Mouse (Mus musculus) brown adipose tissue, adult 24 weeks (tissue): ENCODE measurements around the gene Nfia. TPM values are rescaled to one million over a fixed set of nuclear protein-coding genes. Genes with fewer than 3 reads are reported as not detected.

Experiments used
- H3K27ac ChIP-seq: fragments of 200-500 bp; replicated peaks from 2 replicates; pipeline ENCODE4 v1.5.1; 2012; ENCODE audit warnings: low read depth, mild to moderate bottlenecking, low read length
- H3K4me1 ChIP-seq: fragments of 200-500 bp; 2 replicates; pipeline ENCODE4 v1.6.1; 2012; ENCODE audit warnings: low read length, mixed read lengths; ENCODE audit not compliant: control insufficient read depth, insufficient read depth, insufficient read length
- H3K4me3 ChIP-seq: fragments of 200-500 bp; 2 replicates; pipeline ENCODE4 v1.5.1; 2012; ENCODE audit warnings: low read depth, mild to moderate bottlenecking, low read length, moderate library complexity; ENCODE audit not compliant: insufficient read depth
- polyA plus RNA-seq: library from polyadenylated mRNA; stranded (reverse); fragments of >200 nt; gene quantifications from 2 replicates; pipeline ENCODE4 v1.2.4, GENCODE M21; 2012; ENCODE audit not compliant: missing spikeins, insufficient read depth, insufficient read length

The Nfia gene
- polyA plus RNA-seq, 1 experiment = 74.8 TPM

DNA sequence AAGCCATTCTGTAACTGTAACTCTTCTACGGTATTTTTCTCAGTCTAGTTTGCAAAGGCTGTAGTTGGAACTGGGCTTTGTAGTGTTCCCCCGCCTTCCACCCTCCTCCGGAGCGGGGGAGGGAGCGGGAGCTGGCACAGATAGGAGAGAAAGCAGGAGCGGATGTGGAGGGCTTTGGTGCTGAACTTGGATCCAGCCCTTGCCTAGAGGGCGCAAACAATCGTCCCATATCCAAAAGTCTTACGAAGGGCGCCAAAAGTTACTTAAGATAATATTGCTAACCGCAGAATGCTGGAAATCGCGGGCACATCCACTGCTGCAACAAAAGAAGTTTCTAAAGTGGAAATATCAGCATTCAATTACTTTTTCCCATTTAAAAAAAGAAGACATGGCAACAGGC, 2.5 kb downstream of the Nfia start:
- Histone ChIP-seq H3K27ac (peak overlapping the region; percentile 0; the same call in 1 of the 2 replicates), H3K4me1 (no peaks in the 10 kb centered on the region), H3K4me3 (peak overlapping the region; percentile 43)

DNA sequence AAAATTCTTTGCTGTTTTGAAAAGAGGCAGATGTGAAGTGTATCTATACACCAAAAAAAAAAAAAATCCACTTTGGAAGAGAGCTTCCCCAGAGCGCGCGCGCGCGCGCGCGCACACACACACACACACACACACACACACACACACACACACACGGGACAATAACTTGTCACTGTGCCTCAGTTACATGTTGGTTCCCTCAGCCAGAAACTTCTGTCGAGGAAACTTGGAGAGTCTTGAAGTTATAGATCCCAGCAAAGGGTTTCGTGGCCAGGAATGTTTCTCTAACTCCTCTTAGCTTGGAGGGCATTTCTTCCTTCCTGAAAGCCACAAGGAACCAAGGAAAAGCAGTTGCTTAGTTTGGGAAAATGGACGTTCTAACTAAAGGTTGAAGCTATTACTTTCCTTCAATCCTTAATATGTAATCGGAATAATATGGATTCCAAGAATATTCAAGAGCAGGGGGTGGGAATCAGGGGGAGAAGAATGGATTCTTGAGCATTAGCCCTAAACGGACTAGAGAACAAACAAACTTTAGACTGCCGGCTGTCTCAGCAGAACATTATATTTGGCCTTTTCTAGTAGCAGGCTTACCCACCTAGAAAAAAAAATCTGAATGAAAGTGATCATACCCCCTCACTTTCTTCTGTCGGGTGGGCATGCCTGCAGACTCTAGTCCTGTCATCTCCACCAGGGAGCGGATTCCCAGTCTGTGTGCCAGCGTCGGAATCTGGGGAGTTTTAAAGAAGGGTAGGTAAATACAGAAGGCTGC, 3.1 kb downstream of the Nfia start:
- H3K4me1 ChIP-seq = no peaks in the 10 kb centered on the region
- H3K4me3 ChIP-seq = peak overlapping the region; percentile 43
- peak overlapping the region; percentile 20 for H3K27ac ChIP-seq

DNA sequence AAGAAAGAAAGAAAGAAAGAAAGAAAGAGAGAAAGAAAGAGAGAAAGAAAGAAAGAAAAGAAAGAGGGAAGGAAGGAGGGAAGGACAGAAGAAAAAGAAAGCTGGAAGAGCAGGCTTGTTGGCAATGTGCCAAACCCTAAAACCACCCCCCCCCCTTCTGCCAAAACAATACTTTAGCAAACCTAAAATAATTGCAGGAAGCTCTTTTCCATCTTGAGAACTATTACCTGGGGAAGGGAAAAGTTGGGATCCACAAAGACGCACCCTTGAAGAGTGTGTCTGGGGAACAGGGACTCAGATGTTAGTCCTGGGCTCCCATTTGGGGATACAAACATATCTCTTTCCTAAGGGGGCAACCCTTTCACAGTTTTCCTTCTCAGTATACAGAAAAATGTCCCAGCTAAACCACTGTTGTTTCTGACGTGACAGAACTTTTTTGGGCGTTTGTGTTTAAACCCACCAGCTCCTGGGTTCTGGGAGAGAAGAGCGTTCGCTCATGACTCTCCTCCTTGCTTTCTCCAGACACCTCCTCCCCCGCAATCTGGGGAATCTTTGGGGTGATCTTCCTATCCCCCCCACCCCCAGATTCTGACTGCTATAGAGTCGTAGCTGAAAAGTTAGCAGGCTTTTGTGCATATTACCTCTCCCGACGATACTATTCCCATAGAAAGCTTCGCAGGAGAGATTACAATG, 4.0 kb downstream of the Nfia start:
- Histone ChIP-seq H3K4me1 (no peaks in the 10 kb centered on the region), H3K27ac (peak overlapping the region; percentile 77), H3K4me3 (peak overlapping the region; percentile 86)

DNA sequence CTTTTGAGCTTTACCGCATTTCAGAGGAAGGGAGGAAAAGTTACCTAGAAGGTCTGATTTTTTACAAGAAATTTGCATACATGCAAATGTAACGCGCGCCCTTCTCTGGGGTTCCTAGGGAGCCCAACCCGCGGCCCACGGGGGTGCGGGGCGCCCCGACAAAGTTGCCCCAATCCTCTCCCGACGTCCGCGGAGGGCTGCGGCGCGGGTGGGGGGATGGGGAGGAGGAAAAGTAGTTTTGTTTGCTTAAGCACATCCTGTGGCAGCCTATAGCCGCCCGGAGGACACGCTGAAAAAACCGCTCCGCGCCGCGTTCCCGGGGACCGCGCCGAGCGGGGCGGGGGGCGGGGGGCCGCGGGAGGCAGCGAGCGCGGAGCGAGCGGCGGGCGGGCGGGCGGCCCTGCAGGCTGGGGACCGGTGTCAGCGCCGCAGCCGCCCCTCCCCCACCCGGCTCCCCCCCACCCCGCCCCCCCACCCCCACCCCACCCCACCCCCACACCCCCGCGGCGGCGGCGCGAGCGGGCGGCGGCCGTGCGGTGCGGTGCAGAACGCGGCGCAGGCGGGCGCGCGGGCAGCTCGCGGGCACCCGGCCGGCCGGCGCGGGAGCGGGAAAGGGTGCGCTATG, 4.7 kb downstream of the Nfia start:
- Histone ChIP-seq H3K27ac (peak overlapping the region; percentile 83), H3K4me3 (peak overlapping the region; percentile 99), H3K4me1 (peaks cover 2% of the 10 kb centered on the region; the same call in 1 of the 2 replicates)

DNA sequence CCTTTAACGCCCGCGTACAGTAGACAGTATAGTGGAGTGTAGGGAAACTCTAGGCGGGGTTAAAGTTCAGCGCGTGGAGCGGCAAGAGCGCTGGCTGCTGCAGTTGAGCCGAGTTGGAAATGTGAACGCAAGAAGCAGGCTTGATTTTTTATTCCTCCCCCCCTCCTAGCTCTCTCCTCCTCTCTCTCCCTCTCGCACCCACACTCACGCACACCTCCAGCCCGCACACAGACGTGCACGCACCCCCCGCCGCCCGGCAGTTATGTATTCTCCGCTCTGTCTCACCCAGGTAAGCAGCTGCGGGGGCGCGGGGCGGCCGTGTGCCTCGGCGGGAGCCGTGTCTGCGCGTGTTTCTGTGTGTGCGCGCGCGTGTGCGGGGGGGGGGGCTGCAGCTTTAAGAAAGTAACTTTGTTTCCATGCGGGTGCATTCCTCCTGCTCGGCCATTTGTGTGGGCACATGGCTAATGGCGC, 5.2 kb downstream of the Nfia start, which contains the start of gene E130114P18Rik:
E130114P18Rik (minus strand) TSS at position 373 of the 471 bp plus-strand sequence.
- H3K27ac ChIP-seq = peak within 1 kb of the TSS; percentile 83
- peak within 1 kb of the TSS; percentile 99 for H3K4me3 ChIP-seq
- peaks cover 2% of the 10 kb centered on the region; the same call in 1 of the 2 replicates for H3K4me1 ChIP-seq

DNA sequence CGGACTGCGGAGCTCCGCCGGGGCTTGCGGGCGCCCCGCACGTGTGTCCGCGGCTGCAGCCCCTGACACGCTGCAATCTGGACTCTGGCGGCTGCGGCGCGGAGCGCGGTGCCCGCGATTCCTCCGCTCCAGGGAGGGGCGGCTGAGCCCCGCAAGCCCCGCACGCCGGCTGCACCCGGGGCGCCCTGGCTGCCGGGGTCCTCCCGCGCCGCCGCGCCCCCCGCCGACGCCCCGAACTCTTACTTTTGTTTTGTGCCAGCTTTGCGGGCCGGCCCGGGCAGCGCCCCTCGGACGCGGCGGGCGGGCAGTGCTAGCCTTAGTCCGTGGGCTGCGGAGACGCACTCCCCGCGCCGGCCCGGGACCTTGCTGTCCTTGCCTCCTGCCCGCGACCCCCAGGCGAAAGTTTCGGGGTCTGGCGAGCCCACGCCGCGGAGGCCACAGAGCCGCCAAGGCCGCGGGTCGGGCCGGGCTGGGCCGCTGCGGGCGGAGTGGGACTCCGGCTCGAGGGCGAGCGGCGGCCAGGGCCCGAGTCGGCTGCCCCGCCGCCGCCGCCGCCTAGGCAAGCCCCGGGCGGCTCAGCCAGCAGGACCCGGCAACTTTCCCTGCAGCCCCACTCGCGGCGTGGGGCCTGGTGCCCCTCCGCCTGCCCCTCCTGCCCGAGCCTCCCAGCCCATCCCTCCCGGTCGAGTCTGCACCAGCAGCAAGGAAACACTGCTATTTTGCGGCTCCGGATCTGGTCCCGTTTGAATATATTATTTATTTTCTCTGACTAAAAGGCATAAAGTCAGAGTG, 5.9 kb downstream of the Nfia start:
- H3K4me1 ChIP-seq = peaks cover 8% of the 10 kb centered on the region
- H3K27ac ChIP-seq = peak overlapping the region; percentile 83
- peak overlapping the region; percentile 99 for H3K4me3 ChIP-seq

DNA sequence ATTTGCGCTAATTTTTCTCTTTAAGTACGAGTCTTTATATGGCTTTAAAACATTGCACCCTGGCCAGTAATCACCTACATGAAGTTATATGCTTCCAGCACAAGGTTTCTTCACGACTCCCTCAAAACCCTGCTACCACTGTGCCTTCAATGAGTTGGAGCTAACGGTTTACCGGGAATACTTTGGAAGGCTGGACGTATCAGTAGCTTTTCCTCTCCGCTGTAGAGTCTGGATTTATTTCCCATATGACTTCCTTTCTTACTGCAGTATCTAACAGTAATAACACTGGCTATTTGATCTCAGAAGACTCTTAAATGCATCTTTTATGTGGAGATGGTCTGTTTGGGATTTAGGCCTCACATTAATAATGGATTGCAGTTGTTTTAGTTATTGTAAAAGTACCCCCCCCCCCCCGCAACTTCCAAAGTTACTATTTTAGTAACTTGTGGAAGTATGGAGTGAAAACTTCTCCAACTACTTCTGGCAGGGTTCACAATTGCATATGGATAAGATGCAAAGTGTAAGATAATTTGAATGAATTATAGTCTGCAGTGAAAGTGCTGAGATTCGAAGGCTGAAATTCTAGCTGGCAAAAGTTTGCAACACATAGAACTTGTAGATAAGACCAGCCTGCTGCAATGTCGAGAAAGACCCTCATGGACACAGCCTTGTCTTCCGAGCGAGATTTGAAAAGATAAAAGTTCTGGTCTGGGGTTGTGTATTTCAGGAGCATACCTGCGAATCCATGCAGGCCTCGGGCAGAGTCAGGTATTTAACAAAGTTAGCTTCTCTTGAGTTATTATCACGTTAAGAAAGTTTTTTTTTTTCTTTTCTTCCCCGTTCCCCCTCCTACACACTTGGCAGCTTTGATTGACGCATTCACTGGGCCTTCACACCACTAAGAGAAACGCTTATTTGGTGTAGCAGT, 6.7 kb downstream of the Nfia start:
- Histone ChIP-seq H3K27ac (peak overlapping the region; percentile 89), H3K4me1 (peaks cover 10% of the 10 kb centered on the region), H3K4me3 (peak overlapping the region; percentile 99)

DNA sequence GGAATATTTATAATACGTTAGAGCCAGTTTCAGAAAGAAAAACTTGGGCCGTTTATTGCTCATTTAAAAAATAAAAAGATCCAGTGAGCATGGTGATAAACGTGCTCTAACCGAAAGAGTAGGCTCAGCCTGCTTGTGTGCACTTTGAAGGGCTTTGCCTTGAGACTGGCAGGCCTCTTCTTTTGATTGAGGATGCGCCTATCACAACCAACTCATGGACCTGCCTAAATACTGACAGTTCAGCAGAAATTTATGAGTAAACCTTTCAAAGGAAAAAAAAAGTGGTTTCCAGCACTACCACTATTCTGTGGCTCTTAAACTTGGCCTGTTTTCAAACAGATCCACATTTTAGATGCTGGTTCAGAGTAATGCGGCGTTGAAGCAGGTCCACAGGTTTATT, 7.5 kb downstream of the Nfia start:
- peak overlapping the region; percentile 79 for H3K27ac ChIP-seq
- H3K4me3 ChIP-seq = peak overlapping the region; percentile 49
- peaks cover 10% of the 10 kb centered on the region for H3K4me1 ChIP-seq

DNA sequence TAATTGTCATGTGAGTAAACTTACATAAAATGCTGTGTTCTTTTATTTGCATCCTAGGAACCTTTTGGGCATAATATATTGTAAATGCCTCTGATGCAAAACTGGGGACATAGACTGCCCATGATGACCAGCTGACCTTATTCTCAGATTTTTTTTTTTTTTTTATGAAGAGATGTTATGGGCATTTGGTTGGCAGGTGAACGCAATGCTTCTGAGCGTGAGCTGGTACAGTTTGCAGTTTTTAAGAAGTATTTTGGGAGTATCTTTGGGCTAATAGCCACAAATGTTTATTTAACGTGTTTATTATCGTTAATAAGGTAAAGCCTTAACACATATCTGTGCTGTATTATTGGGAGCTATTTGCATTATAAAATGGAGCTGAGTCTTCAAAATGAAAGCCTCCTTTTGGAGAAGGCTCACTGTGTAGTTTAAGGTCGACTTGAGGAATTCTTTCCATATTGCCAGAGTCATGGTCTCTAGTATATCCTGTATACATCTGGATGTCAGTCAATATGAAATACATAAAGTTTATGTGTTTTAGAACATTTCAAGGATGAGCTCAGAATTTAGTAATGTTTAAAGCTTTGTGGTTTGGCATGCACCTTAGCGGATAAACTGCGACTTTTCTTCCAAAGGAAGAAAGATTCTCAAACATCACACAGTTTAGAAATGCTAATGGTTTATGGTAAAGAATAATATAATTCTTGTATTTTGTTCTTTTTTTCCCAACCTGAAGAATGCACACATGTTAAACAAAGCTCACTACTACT, 8.3 kb downstream of the Nfia start:
- Histone ChIP-seq H3K27ac (peak overlapping the region; percentile 59; the same call in 1 of the 2 replicates), H3K4me1 (peaks cover 10% of the 10 kb centered on the region), H3K4me3 (peak overlapping the region; percentile 24)

DNA sequence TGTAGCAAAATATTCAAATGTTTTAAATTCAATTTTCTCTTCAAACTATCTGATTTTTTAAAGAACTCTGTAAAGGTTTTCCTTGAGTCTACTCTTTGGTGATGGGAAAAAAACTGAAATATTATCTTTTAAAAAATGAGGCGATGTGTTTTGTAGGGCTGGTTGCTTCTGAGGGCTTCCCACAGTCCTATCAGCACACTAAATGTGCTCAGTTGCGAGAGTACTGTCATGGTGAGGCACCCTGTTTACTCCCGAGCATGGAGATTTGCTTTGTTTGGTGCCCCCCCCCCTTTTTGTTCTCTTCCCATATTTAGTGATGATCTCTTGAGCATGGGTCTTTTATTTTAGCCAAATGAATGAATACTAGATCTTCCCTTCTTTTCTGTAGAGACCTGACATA, 9.5 kb downstream of the Nfia start:
- H3K4me1 ChIP-seq = peaks cover 12% of the 10 kb centered on the region
- peak overlapping the region; percentile 66 for H3K27ac ChIP-seq
- no peak overlapping the region for H3K4me3 ChIP-seq

DNA sequence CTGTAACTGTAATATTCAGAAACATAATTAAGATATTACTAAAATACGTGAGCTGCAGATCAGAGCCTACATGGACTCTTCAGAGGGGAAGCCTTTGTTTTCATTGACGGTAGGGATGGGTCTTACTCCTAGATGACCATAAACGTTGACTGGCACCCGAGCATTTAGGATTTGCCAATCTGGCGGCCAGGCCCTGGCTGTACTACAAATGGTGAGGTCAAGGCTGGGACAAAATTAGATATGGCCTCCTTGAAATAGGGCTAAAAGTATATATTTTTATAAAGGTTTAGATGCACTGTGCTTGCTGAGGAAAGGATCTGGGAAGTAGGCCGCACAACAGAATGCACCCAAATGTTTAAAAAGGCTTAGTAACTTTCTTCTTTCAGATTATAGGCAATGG, 10.0 kb downstream of the Nfia start:
- peaks cover 14% of the 10 kb centered on the region for H3K4me1 ChIP-seq
- no peak overlapping the region for H3K4me3 ChIP-seq
- peak overlapping the region; percentile 57 for H3K27ac ChIP-seq

DNA sequence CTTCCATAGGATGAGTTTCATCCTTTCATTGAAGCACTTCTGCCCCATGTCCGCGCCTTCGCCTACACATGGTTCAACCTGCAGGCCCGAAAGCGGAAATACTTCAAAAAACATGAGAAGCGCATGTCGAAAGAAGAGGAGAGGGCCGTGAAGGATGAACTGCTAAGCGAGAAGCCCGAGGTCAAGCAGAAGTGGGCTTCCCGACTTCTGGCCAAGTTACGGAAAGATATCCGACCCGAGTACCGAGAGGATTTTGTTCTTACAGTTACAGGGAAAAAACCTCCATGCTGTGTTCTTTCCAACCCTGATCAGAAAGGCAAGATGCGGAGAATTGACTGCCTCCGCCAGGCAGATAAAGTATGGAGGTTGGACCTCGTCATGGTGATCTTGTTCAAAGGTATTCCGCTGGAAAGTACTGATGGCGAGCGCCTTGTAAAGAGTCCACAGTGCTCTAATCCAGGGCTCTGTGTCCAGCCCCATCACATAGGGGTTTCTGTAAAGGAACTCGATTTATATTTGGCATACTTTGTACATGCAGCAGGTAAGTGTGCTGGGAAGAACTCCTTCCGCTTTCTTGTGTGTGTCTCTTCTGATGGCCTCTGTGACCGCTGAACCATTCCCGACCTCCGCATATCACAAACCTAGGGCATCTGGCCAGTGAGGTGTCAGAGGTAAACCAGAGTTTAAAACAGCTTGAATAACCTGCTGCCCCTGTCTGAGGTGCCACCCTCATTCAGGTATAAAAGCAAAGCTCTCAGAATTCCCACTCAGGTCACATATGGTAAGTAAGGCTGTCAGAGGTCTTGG, 10.7 kb downstream of the Nfia start:
- H3K4me3 ChIP-seq = no peak overlapping the region
- H3K27ac ChIP-seq = peak overlapping the region; percentile 57
- peaks cover 14% of the 10 kb centered on the region for H3K4me1 ChIP-seq

DNA sequence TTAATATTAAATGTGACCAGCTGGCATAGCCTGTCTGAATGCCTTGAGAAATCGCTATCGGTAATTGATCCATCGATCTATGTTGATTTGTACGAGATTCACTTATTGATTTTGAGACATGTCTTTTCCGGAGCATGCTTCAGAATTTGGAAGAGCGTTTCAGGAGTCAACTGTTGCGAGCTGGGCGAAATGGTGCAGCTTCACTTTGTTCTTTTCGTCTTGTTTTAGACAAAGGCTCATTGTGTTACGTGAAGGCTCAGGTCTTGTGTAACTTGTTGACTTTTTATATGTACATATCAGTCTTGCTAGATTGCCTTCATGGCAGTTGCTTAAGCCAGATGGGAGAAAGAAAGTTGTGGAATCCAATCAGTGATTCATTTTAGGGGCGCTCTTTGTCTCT, 11.7 kb downstream of the Nfia start:
- Histone ChIP-seq H3K4me1 (peaks cover 14% of the 10 kb centered on the region), H3K4me3 (no peak overlapping the region), H3K27ac (peak overlapping the region; percentile 57)
